Mouse (Mus musculus) kidney, postnatal 36 days (tissue): Measurements from ENCODE around the gene Kcns3.
"Not testable (repeated sequence)": the region's sequence is repeated elsewhere in the genome, so short reads cannot be mapped to it uniquely, and the experiment has no call there.

Source experiments
- DNase-seq, 2 experiments: peaks; one replicate each; pipeline ENCODE4 v3.0.0; 2021 to 2022; ENCODE audit warnings: mixed read lengths in 2 of 2

Kcns3 gene

GRCm38 (mm10) chr12:11066865-11067264 lies 84.0 kb downstream of the Kcns3 start:
- no peak for DNase-seq

GRCm38 (mm10) chr12:11052676-11053075 lies 98.2 kb downstream of the Kcns3 start:
- DNase-seq, result not testable (repeated sequence)

GRCm38 (mm10) chr12:11041821-11042220 lies 109.0 kb downstream of the Kcns3 start:
- DNase-seq, result no peak
